In the genomic region with DNA sequence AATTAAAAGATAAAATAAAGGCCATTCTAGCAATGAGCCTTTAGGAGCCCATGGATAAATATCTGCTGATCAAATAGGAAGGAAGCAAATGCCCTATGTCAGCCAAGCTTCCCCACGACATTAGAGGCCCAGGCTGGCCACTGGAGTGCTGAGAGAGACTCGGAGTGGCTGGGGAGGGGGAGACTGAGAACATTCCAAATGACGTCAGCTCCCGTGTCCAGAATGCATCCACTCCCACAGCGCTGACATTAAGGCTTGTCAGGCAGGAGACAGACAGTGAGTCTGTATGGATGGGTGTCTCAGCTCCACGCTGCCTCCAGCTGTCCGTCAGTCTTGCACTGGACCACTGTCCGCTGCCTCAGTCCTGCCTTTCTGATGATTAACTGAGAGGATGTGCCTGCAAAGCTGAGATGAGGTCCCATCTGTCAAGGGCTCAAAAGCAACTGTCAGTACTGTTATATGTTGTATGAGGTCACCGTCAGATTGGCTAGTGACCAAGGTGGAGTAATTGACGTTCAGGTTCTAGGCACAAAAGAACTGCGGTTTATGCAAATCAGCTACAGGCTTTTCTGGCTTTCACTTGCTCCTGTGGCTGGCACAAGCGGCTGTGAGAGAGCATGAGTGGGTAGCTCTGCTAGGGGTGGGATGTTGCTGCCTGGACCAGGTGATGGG, we compare ENCODE assay signal across 14 mouse cellular contexts. TPM values are rescaled to one million over a fixed set of nuclear protein-coding genes. Genes with fewer than 3 reads are reported as not detected.
DNase-seq lines count a peak whose midpoint lies in the region; ATAC-seq lines count a peak whose summit lies in the region.
"Had no signal": no experiment of that assay in that cellular context is flagged by ENCODE, and none has a peak within 500 bp of the region (broad histone marks: within the 10 kb centered on the region; RNA-seq: fewer than 3 reads in every experiment).

No protein-coding gene starts in this region.

- peak overlapping the region; percentile 8; the same call in 1 of the 2 replicates for H3K4me2 ChIP-seq in forebrain, embryonic 15.5 days (replicated peaks)
- H3K4me2 ChIP-seq: heart, embryonic 13.5 days; stomach, embryonic 15.5 days had no signal

- H3K9me3 ChIP-seq in megakaryocyte, embryonic 14.5 days, result no peaks in the 10 kb centered on the region
- H3K9me3 ChIP-seq in forebrain, embryonic 15.5 days, result no peaks in the 10 kb centered on the region
- H3K9me3 ChIP-seq: heart, embryonic 13.5 days; stomach, embryonic 15.5 days had no signal

- H3K27ac ChIP-seq in forebrain, embryonic 15.5 days (replicated peaks), result no peak overlapping the region
- H3K27ac ChIP-seq: heart, embryonic 13.5 days; stomach, embryonic 15.5 days had no signal

- H3K4me1 ChIP-seq in megakaryocyte, embryonic 14.5 days, result peaks cover 33% of the 10 kb centered on the region
- peaks cover 17% of the 10 kb centered on the region for H3K4me1 ChIP-seq in forebrain, embryonic 15.5 days

- 19% methylated on average over 12 of the region's 12 CpGs for WGBS in forebrain, embryonic 15.5 days

- H3K9ac ChIP-seq in forebrain, embryonic 15.5 days (replicated peaks), result no peak overlapping the region
- H3K9ac ChIP-seq: heart, embryonic 13.5 days; stomach, embryonic 15.5 days had no signal

- ATAC-seq in megakaryocyte, adult 5-6 weeks (ENCODE audit: poor library complexity, severe bottlenecking), result no peak
- peak; percentile 64 for ATAC-seq in forebrain, embryonic 15.5 days (replicated peaks)

- no peaks in the 10 kb centered on the region for H3K36me3 ChIP-seq in megakaryocyte, embryonic 14.5 days (replicated peaks; ENCODE audit: low read length)
- H3K36me3 ChIP-seq in forebrain, embryonic 15.5 days, result no peaks in the 10 kb centered on the region
- H3K36me3 ChIP-seq: heart, embryonic 13.5 days; stomach, embryonic 15.5 days had no signal

- peaks cover 81% of the 10 kb centered on the region for H3K27me3 ChIP-seq in megakaryocyte, embryonic 14.5 days (replicated peaks)
- H3K27me3 ChIP-seq in forebrain, embryonic 15.5 days, result no peaks in the 10 kb centered on the region
- H3K27me3 ChIP-seq: stomach, embryonic 15.5 days had no signal

- peak; percentile 49 for DNase-seq in Muller cell, postnatal 12 days (ENCODE audit: inconsistent ontology term)
- DNase-seq in naive thymus-derived CD4-positive, alpha-beta T cell, adult 2 months (ENCODE audit: low read depth), result peak; percentile 26
- no peak for DNase-seq in heart, adult 11 months
- no peak for DNase-seq in kidney, adult 18-20 months
- DNase-seq: adrenal gland, postnatal 36 days; cerebellum, adult 11 months; layer of hippocampus, postnatal 36 days; right cerebral cortex, postnatal 4 days; thymus, postnatal 36 days had no signal

- H3K4me3 ChIP-seq in megakaryocyte, embryonic 14.5 days (replicated peaks), result peak overlapping the region; percentile 59
- H3K4me3 ChIP-seq in forebrain, embryonic 15.5 days, result no peak overlapping the region
- H3K4me3 ChIP-seq: heart, embryonic 13.5 days; stomach, embryonic 15.5 days had no signal

RNA-seq across cellular contexts. Expression of a gene that starts 51.9 kb away (rescaled TPM):
- 13.3 TPM in 1 of 2 replicates, not detected in the other for polyA plus RNA-seq in megakaryocyte, embryonic 14.5 days (2012; ENCODE audit: insufficient read depth, low replicate concordance)
- total RNA-seq in megakaryocyte, adult 5-6 weeks (2015), result 28.0 and 30.1 TPM in 2 replicates
- 43.1 and 45.3 TPM in 2 replicates for total RNA-seq in megakaryocyte, adult 5-6 weeks (2017)
- 17.6 and 19.6 TPM in 2 replicates for polyA plus RNA-seq in forebrain, embryonic 15.5 days (2015; fragmentation: Nextera tagmentation; extraction: Ambion mirVana)

Comparison
In these comparisons a context has a peak if more than half of its experiments do, and no peak if none do; other contexts are left out.
1. DNase-seq: peak in Muller cell, postnatal 12 days (single experiment) and naive thymus-derived CD4-positive, alpha-beta T cell, adult 2 months (single experiment); none in heart, adult 11 months (single experiment) and kidney, adult 18-20 months (single experiment).